Mouse (Mus musculus) forebrain, embryonic 13.5 days (tissue): ENCODE measurements around the gene Uggt1. TPM values are rescaled to one million over a fixed set of nuclear protein-coding genes. Genes with fewer than 3 reads are reported as not detected.
A peak's percentile ranks its signal among the peaks of the same experiment; 100 is the strongest.

Source experiments
- ATAC-seq: fragments of 200-750 bp; cut with Nextera tagmentation; 2 replicates; pipeline ENCODE4 v1.8.0; 2017
- H3K27ac ChIP-seq: fragments of 300-500 bp; sonication (generic); 2 replicates; pipeline ENCODE4 v1.5.1; 2015; ENCODE audit warnings: inconsistent platforms, mild to moderate bottlenecking, moderate library complexity
- H3K27me3 ChIP-seq: fragments of 300-500 bp; sonication (generic); 2 replicates; pipeline ENCODE4 v1.6.1; 2015; ENCODE audit warnings: mild to moderate bottlenecking, inconsistent platforms
- H3K36me3 ChIP-seq: fragments of 300-500 bp; sonication (generic); 2 replicates; pipeline ENCODE4 v1.6.1; 2015; ENCODE audit warnings: mild to moderate bottlenecking, inconsistent platforms; ENCODE audit not compliant: poor library complexity, severe bottlenecking
- H3K4me1 ChIP-seq: fragments of 300-500 bp; sonication (generic); 2 replicates; pipeline ENCODE4 v1.6.1; 2015; ENCODE audit warnings: inconsistent platforms
- H3K4me2 ChIP-seq: fragments of 300-500 bp; sonication (generic); 2 replicates; pipeline ENCODE4 v1.6.1; 2015; ENCODE audit warnings: inconsistent platforms, mild to moderate bottlenecking, moderate library complexity
- H3K4me3 ChIP-seq: fragments of 300-500 bp; sonication (generic); 2 replicates; pipeline ENCODE4 v1.5.1; 2015; ENCODE audit warnings: mild to moderate bottlenecking, inconsistent platforms
- H3K9ac ChIP-seq: fragments of 300-500 bp; sonication (generic); 2 replicates; pipeline ENCODE4 v1.6.1; 2015; ENCODE audit warnings: mild to moderate bottlenecking, inconsistent platforms
- H3K9me3 ChIP-seq: fragments of 300-500 bp; sonication (generic); replicated peaks from 2 replicates; pipeline ENCODE4 v1.6.1; 2016; ENCODE audit warnings: inconsistent platforms
- WGBS: fragments of 180-500 bp; shearing (Covaris S2); methylation state at CpG from one replicate; pipeline ENCODE4 v1.1.7; 2015; 5-methylcytosine and 5-hydroxymethylcytosine counted together
- polyA plus RNA-seq: library from polyadenylated mRNA; unstranded; fragments of >200 nt; fragmentation: Nextera tagmentation; extraction: Ambion mirVana; gene quantifications from 2 replicates; pipeline ENCODE4 v1.2.1, GENCODE M21; 2015

Uggt1 gene
- polyA plus RNA-seq, 1 experiment from 2014 or later, result 47.4 TPM

GRCm38 (mm10) chr1:36270666-36271065 is 26.1 kb upstream of the Uggt1 start:
- 63% methylated on average over 3 of the region's 3 CpGs for WGBS

GRCm38 (mm10) chr1:36269121-36269795 is 24.7 kb upstream of the Uggt1 start:
- H3K4me2 ChIP-seq, result peak overlapping the region; percentile 42
- no peaks in the 10 kb centered on the region for H3K9me3 ChIP-seq
- no peak overlapping the region for H3K27ac ChIP-seq
- ATAC-seq, result no peak
- peaks cover 19% of the 10 kb centered on the region for H3K27me3 ChIP-seq
- no peaks in the 10 kb centered on the region for H3K4me1 ChIP-seq
- 40% methylated on average over 54 of the region's 54 CpGs for WGBS
- H3K9ac ChIP-seq, result no peak overlapping the region
- H3K4me3 ChIP-seq, result peak overlapping the region; percentile 10
- no peaks in the 10 kb centered on the region for H3K36me3 ChIP-seq

More at GRCm38 (mm10) chr1:36270666-36271065, 26.1 kb upstream of the Uggt1 start:
- no peak for ATAC-seq
- no peak overlapping the region for H3K9ac ChIP-seq
- no peaks in the 10 kb centered on the region for H3K4me1 ChIP-seq
- H3K9me3 ChIP-seq, result no peaks in the 10 kb centered on the region
- no peak overlapping the region for H3K4me3 ChIP-seq
- H3K4me2 ChIP-seq, result no peak overlapping the region
- no peak overlapping the region for H3K27ac ChIP-seq
- no peaks in the 10 kb centered on the region for H3K36me3 ChIP-seq
- H3K27me3 ChIP-seq, result peaks cover 19% of the 10 kb centered on the region

- Histone ChIP-seq H3K27ac (no peak overlapping the region), H3K4me1 (no peaks in the 10 kb centered on the region), H3K4me3 (no peak overlapping the region), H3K36me3 (no peaks in the 10 kb centered on the region), H3K9me3 (no peaks in the 10 kb centered on the region), H3K4me2 (no peak overlapping the region), H3K27me3 (peaks cover 19% of the 10 kb centered on the region), H3K9ac (no peak overlapping the region)
- no peak for ATAC-seq
- 99% methylated on average over 3 of the region's 3 CpGs for WGBS
These were observed 23.1 kb upstream of the Uggt1 start for GRCm38 (mm10) chr1:36267595-36267994.

- Histone ChIP-seq H3K9me3 (no peaks in the 10 kb centered on the region), H3K27ac (no peak overlapping the region), H3K9ac (no peak overlapping the region), H3K36me3 (no peaks in the 10 kb centered on the region), H3K4me2 (no peak overlapping the region), H3K4me3 (no peak overlapping the region), H3K27me3 (peaks cover 19% of the 10 kb centered on the region), H3K4me1 (no peaks in the 10 kb centered on the region)
- WGBS, result 83% methylated on average over 6 of the region's 6 CpGs
- no peak for ATAC-seq
These were observed 21.8 kb upstream of the Uggt1 start for GRCm38 (mm10) chr1:36266293-36266692.

GRCm38 (mm10) chr1:36263833-36264488 is 19.4 kb upstream of the Uggt1 start:
- WGBS, result 70% methylated on average over 13 of the region's 13 CpGs
- Histone ChIP-seq H3K27ac (no peak overlapping the region), H3K4me1 (no peaks in the 10 kb centered on the region), H3K9me3 (no peaks in the 10 kb centered on the region; the same call in 1 of the 2 replicates), H3K36me3 (no peaks in the 10 kb centered on the region), H3K4me2 (no peak overlapping the region), H3K4me3 (no peak overlapping the region), H3K9ac (no peak overlapping the region), H3K27me3 (peaks cover 5% of the 10 kb centered on the region)
- no peak for ATAC-seq

- 87% methylated on average over 19 of the region's 19 CpGs for WGBS
- H3K9ac ChIP-seq, result no peak overlapping the region
- no peak overlapping the region for H3K4me2 ChIP-seq
- no peaks in the 10 kb centered on the region for H3K4me1 ChIP-seq
- no peak for ATAC-seq
- H3K27ac ChIP-seq, result no peak overlapping the region
- H3K4me3 ChIP-seq, result no peak overlapping the region
- 0 out of 2 replicates have a peak, but pooled peaks cover 3% of the 10 kb centered on the region for H3K27me3 ChIP-seq
- no peaks in the 10 kb centered on the region for H3K36me3 ChIP-seq
- no peaks in the 10 kb centered on the region; the same call in 1 of the 2 replicates for H3K9me3 ChIP-seq
These were observed 17.4 kb upstream of the Uggt1 start for GRCm38 (mm10) chr1:36261708-36262504.

GRCm38 (mm10) chr1:36260418-36260817 is 15.9 kb upstream of the Uggt1 start:
- no peaks in the 10 kb centered on the region for H3K4me1 ChIP-seq
- peaks cover 6% of the 10 kb centered on the region; the same call in 1 of the 2 replicates for H3K9me3 ChIP-seq
- H3K4me2 ChIP-seq, result no peak overlapping the region
- no peaks in the 10 kb centered on the region for H3K36me3 ChIP-seq
- no peak overlapping the region for H3K4me3 ChIP-seq
- 96% methylated on average over 1 of the region's 1 CpGs for WGBS
- no peak overlapping the region for H3K27ac ChIP-seq
- H3K9ac ChIP-seq, result no peak overlapping the region
- no peak for ATAC-seq
- peaks cover 15% of the 10 kb centered on the region; the same call in 1 of the 2 replicates for H3K27me3 ChIP-seq

- Histone ChIP-seq H3K9me3 (peaks cover 6% of the 10 kb centered on the region; the same call in 1 of the 2 replicates), H3K27me3 (peaks cover 22% of the 10 kb centered on the region), H3K4me1 (peaks cover 7% of the 10 kb centered on the region; the same call in 1 of the 2 replicates), H3K4me2 (no peak overlapping the region), H3K27ac (no peak overlapping the region), H3K36me3 (no peaks in the 10 kb centered on the region), H3K9ac (no peak overlapping the region), H3K4me3 (no peak overlapping the region)
- 94% methylated on average over 2 of the region's 2 CpGs for WGBS
- ATAC-seq, result no peak
These were observed 14.8 kb upstream of the Uggt1 start for GRCm38 (mm10) chr1:36259281-36259680.

GRCm38 (mm10) chr1:36258631-36259030 is 14.1 kb upstream of the Uggt1 start:
- H3K9ac ChIP-seq, result no peak overlapping the region
- H3K27ac ChIP-seq, result no peak overlapping the region
- H3K4me2 ChIP-seq, result no peak overlapping the region
- H3K27me3 ChIP-seq, result peaks cover 26% of the 10 kb centered on the region
- no peaks in the 10 kb centered on the region for H3K36me3 ChIP-seq
- H3K4me1 ChIP-seq, result peaks cover 7% of the 10 kb centered on the region; the same call in 1 of the 2 replicates
- peaks cover 6% of the 10 kb centered on the region; the same call in 1 of the 2 replicates for H3K9me3 ChIP-seq
- no peak overlapping the region for H3K4me3 ChIP-seq
- 71% methylated on average over 2 of the region's 2 CpGs for WGBS
- ATAC-seq, result no peak

GRCm38 (mm10) chr1:36257276-36257675 is 12.8 kb upstream of the Uggt1 start:
- Histone ChIP-seq H3K27ac (no peak overlapping the region), H3K9ac (no peak overlapping the region), H3K4me1 (peaks cover 7% of the 10 kb centered on the region; the same call in 1 of the 2 replicates), H3K4me2 (no peak overlapping the region), H3K4me3 (no peak overlapping the region), H3K9me3 (peaks cover 6% of the 10 kb centered on the region; the same call in 1 of the 2 replicates), H3K27me3 (peaks cover 26% of the 10 kb centered on the region), H3K36me3 (no peaks in the 10 kb centered on the region)
- 95% methylated on average over 8 of the region's 8 CpGs for WGBS
- ATAC-seq, result no peak

GRCm38 (mm10) chr1:36255871-36256640 is 11.5 kb upstream of the Uggt1 start:
- Histone ChIP-seq H3K36me3 (no peaks in the 10 kb centered on the region), H3K9me3 (peaks cover 6% of the 10 kb centered on the region; the same call in 1 of the 2 replicates), H3K4me1 (peaks cover 7% of the 10 kb centered on the region; the same call in 1 of the 2 replicates), H3K27ac (no peak overlapping the region), H3K9ac (no peak overlapping the region), H3K27me3 (peaks cover 26% of the 10 kb centered on the region), H3K4me2 (peak overlapping the region; percentile 10; the same call in 1 of the 2 replicates), H3K4me3 (no peak overlapping the region)
- ATAC-seq, result no peak
- 24% methylated on average over 20 of the region's 20 CpGs for WGBS
